Mouse (Mus musculus): Measurements from ENCODE around the gene Zscan20. TPM values are rescaled to one million over a fixed set of nuclear protein-coding genes. Genes with fewer than 3 reads are reported as not detected.

Gene Zscan20
- 10 to 100 TPM in 1 of 4 experiments, 1 to 10 TPM in 3; 5.5 to 13.4 (median 8.9) TPM for total RNA-seq (2022)

- DNase-seq = peak; percentile 98
These were observed at the start of gene Zscan20 for GRCm38 (mm10) chr4:128609925-128610402. Gene Zscan20, minus strand, starts transcription at chr4:128610098.

- DNase-seq = no peak
These were observed 45.5 kb upstream of the Zscan20 start for GRCm38 (mm10) chr4:128655446-128655845.

GRCm38 (mm10) chr4:128654505-128655381, 44.8 kb upstream of the Zscan20 start, which contains the start of gene Phc2:
Gene Phc2, plus strand, starts transcription at chr4:128654702.
- DNase-seq = peak; percentile 95

GRCm38 (mm10) chr4:128652584-128653298, 42.8 kb upstream of the Zscan20 start:
- DNase-seq = peak; percentile 28

GRCm38 (mm10) chr4:128651530-128651929, 41.6 kb upstream of the Zscan20 start:
- DNase-seq = no peak

- no peak for DNase-seq
These were observed 38.8 kb upstream of the Zscan20 start for GRCm38 (mm10) chr4:128648567-128649255.

GRCm38 (mm10) chr4:128646762-128647161, 36.9 kb upstream of the Zscan20 start:
- no peak for DNase-seq

- DNase-seq = no peak
These were observed 36.0 kb upstream of the Zscan20 start for GRCm38 (mm10) chr4:128645896-128646295.

GRCm38 (mm10) chr4:128641766-128642717, 32.1 kb upstream of the Zscan20 start:
- no peak for DNase-seq

GRCm38 (mm10) chr4:128638265-128638923, 28.5 kb upstream of the Zscan20 start:
- DNase-seq = no peak

- DNase-seq = no peak
These were observed 27.4 kb upstream of the Zscan20 start for GRCm38 (mm10) chr4:128637250-128637649.

- DNase-seq = no peak
These were observed 26.1 kb upstream of the Zscan20 start for GRCm38 (mm10) chr4:128635894-128636585.

GRCm38 (mm10) chr4:128635451-128635850, 25.6 kb upstream of the Zscan20 start:
- peak; percentile 60 for DNase-seq

GRCm38 (mm10) chr4:128621109-128621508, 11.2 kb upstream of the Zscan20 start:
- DNase-seq = no peak

- DNase-seq = no peak
These were observed 10.7 kb upstream of the Zscan20 start for GRCm38 (mm10) chr4:128620572-128620971.

- DNase-seq = no peak
These were observed 9.1 kb upstream of the Zscan20 start for GRCm38 (mm10) chr4:128618963-128619362.

GRCm38 (mm10) chr4:128618246-128618911, 8.5 kb upstream of the Zscan20 start, which contains the start of gene Tlr12:
Gene Tlr12, minus strand, starts transcription at chr4:128618619.
- DNase-seq = no peak

- no peak for DNase-seq
These were observed 7.6 kb upstream of the Zscan20 start for GRCm38 (mm10) chr4:128617363-128618120.

- DNase-seq = no peak
These were observed 5.9 kb upstream of the Zscan20 start for GRCm38 (mm10) chr4:128615761-128616160.

Measured in adrenal gland, adult 8-10 months (tissue).